Mouse (Mus musculus) C2C12 (cell line): Measurements from ENCODE around the gene Hgfac.

Experiments used
- CEBPB ChIP-seq: IDR thresholded peaks from one replicate; pipeline ENCODE4 v1.6.1; 2011; ENCODE audit warnings: low read depth, mild to moderate bottlenecking, control low read depth, moderate library complexity
- CTCF ChIP-seq: IDR thresholded peaks from one replicate; pipeline ENCODE4 v1.5.1; 2011; ENCODE audit not compliant: control insufficient read depth, insufficient read depth, insufficient read length
- MAX ChIP-seq: IDR thresholded peaks from one replicate; pipeline ENCODE4 v1.6.1; 2011; ENCODE audit warnings: mild to moderate bottlenecking, control low read depth
- MYOG ChIP-seq: IDR thresholded peaks from one replicate; pipeline ENCODE4 v1.6.1; 2011; ENCODE audit not compliant: control insufficient read depth, insufficient read length; ENCODE audit errors: extremely low read depth
- USF1 ChIP-seq: IDR thresholded peaks from one replicate; pipeline ENCODE4 v1.6.1; 2011; ENCODE audit warnings: low read depth, mild to moderate bottlenecking, control low read depth, moderate library complexity

DNA sequence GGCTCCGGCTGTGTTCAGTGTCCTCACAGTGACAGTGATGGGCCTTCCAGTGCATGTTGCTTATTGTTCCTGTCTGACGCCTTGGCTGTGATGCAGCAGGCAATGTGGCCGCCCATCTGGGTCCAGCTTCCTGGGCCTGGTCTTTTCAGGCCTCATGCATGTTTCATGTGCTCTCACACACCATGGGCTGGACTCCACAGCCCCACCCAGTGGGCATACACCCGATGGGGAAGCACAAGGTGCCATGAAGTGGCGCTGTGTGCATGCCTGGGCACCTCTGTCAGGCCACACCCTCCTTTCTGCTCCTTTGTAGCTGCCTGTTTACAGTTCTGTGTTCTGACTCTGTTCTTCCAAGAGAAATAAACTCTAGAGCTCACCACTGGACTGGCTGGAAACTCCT is 8.2 kb upstream of the Hgfac start:
- TF ChIP-seq CTCF = peak; percentile 29
- no peak for TF ChIP-seq USF1
- no peak for TF ChIP-seq CEBPB
- TF ChIP-seq MAX = no peak
- TF ChIP-seq MYOG = no peak
